Mouse (Mus musculus) liver, embryonic 11.5 days (tissue): ENCODE data around the gene Ccdc162. TPM values are rescaled to one million over a fixed set of nuclear protein-coding genes. Genes with fewer than 3 reads are reported as not detected.

ENCODE experiments used
- ATAC-seq: fragments of 200-750 bp; cut with Nextera tagmentation; replicated peaks from 2 replicates; pipeline ENCODE4 v1.8.0; 2017; ENCODE audit warnings: moderate number of reproducible peaks, mild to moderate bottlenecking, moderate TSS enrichment, moderate library complexity; ENCODE audit not compliant: low FRiP score
- DNase-seq: peaks from one replicate; pipeline ENCODE4 v3.0.0-alpha.2; 2017; ENCODE audit warnings: low spot score
- H3K27ac ChIP-seq: fragments of 300-500 bp; sonication (generic); 2 replicates; pipeline ENCODE4 v1.5.1; 2014; ENCODE audit warnings: mild to moderate bottlenecking, low read depth, low read length, control low read depth
- H3K27me3 ChIP-seq: fragments of 300-500 bp; sonication (generic); replicated peaks from 2 replicates; pipeline ENCODE4 v1.6.1; 2014; ENCODE audit warnings: low read length, mixed read lengths; ENCODE audit not compliant: control insufficient read depth, insufficient read depth
- H3K36me3 ChIP-seq: fragments of 300-500 bp; sonication (generic); 2 replicates; pipeline ENCODE4 v1.6.1; 2014; ENCODE audit warnings: mild to moderate bottlenecking, low read length, moderate library complexity, mixed read lengths; ENCODE audit not compliant: control insufficient read depth, insufficient read depth
- H3K4me1 ChIP-seq: fragments of 300-500 bp; sonication (generic); replicated peaks from 2 replicates; pipeline ENCODE4 v1.6.1; 2014; ENCODE audit warnings: low read length, mixed read lengths; ENCODE audit not compliant: control insufficient read depth, insufficient read depth
- H3K4me2 ChIP-seq: fragments of 300-500 bp; sonication (generic); 2 replicates; pipeline ENCODE4 v1.6.1; 2014; ENCODE audit warnings: mild to moderate bottlenecking, control low read depth, moderate library complexity
- H3K4me3 ChIP-seq: fragments of 300-500 bp; sonication (generic); 2 replicates; pipeline ENCODE4 v1.5.1; 2014; ENCODE audit warnings: low read depth, low read length, control low read depth
- H3K9ac ChIP-seq: fragments of 300-500 bp; sonication (generic); 2 replicates; pipeline ENCODE4 v1.6.1; 2014; ENCODE audit warnings: low read depth, low read length, control low read depth
- H3K9me3 ChIP-seq: fragments of 300-500 bp; sonication (generic); 2 replicates; pipeline ENCODE4 v1.6.1; 2016; ENCODE audit warnings: low read length, inconsistent platforms, mixed read lengths; ENCODE audit not compliant: control insufficient read depth
- WGBS: fragments of 180-500 bp; shearing (Covaris S2); extraction: QIAGEN DNeasy Blood & Tissue Kit; methylation state at CpG from one replicate; pipeline ENCODE4 v1.1.7; 2014; 5-methylcytosine and 5-hydroxymethylcytosine counted together
- polyA plus RNA-seq: library from polyadenylated mRNA; unstranded; fragments of >200 nt; fragmentation: Nextera tagmentation; extraction: Ambion mirVana; gene quantifications from 2 replicates; pipeline ENCODE4 v1.2.1, GENCODE M21; 2014

Gene Ccdc162
- polyA plus RNA-seq, 1 experiment from 2014 or later = 0.43 TPM

DNA sequence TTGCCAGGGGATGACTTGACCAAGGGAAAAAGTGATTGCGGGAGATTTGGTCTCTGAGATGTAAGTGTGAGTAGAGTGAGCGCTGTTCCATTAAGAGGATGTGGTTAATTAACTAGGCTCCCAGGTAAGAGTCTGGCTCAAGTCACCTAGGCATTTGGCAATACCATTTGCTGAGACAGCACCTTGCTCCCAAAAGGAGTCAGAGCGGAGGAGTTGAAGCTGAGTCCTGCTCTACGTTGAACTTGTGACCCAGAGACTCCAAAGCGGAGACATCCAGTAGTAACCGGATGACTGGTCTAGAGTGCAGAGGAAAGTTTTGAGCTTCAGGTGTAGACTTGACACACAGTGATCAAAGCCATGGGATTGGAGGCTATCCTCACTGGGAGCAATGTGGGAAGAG, 174.4 kb downstream of the Ccdc162 start:
- no peak overlapping the region for H3K27ac ChIP-seq
- H3K4me2 ChIP-seq = no peak overlapping the region
- no peak overlapping the region for H3K4me3 ChIP-seq
- H3K4me1 ChIP-seq = peaks cover 5% of the 10 kb centered on the region; the same call in 1 of the 2 replicates
- WGBS = 88% methylated on average over 6 of the region's 6 CpGs
- no peak overlapping the region for H3K9ac ChIP-seq
- no peaks in the 10 kb centered on the region for H3K36me3 ChIP-seq
- no peaks in the 10 kb centered on the region for H3K9me3 ChIP-seq
- H3K27me3 ChIP-seq = no peaks in the 10 kb centered on the region
- no peak for DNase-seq
- ATAC-seq = no peak

- Histone ChIP-seq H3K4me3 (no peak overlapping the region), H3K9ac (no peak overlapping the region), H3K9me3 (no peaks in the 10 kb centered on the region), H3K36me3 (peaks cover 3% of the 10 kb centered on the region; the same call in 1 of the 2 replicates), H3K4me1 (no peaks in the 10 kb centered on the region), H3K27me3 (no peaks in the 10 kb centered on the region), H3K4me2 (no peak overlapping the region), H3K27ac (no peak overlapping the region)
- ATAC-seq (no peak), DNase-seq (no peak)
- 92% methylated on average over 4 of the region's 4 CpGs for WGBS
Measured at GRCm38 (mm10) chr10:41538986-41539385, 177.4 kb downstream of the Ccdc162 start.

- no peak overlapping the region for H3K9ac ChIP-seq
- no peaks in the 10 kb centered on the region for H3K9me3 ChIP-seq
- peaks cover 3% of the 10 kb centered on the region for H3K36me3 ChIP-seq
- H3K4me1 ChIP-seq = no peaks in the 10 kb centered on the region
- no peak overlapping the region for H3K4me3 ChIP-seq
- DNase-seq = no peak
- no peak for ATAC-seq
- H3K4me2 ChIP-seq = no peak overlapping the region
- H3K27me3 ChIP-seq = no peaks in the 10 kb centered on the region
- no peak overlapping the region for H3K27ac ChIP-seq
- 86% methylated on average over 3 of the region's 3 CpGs for WGBS
Measured at GRCm38 (mm10) chr10:41537983-41538330, 178.5 kb downstream of the Ccdc162 start.

DNA sequence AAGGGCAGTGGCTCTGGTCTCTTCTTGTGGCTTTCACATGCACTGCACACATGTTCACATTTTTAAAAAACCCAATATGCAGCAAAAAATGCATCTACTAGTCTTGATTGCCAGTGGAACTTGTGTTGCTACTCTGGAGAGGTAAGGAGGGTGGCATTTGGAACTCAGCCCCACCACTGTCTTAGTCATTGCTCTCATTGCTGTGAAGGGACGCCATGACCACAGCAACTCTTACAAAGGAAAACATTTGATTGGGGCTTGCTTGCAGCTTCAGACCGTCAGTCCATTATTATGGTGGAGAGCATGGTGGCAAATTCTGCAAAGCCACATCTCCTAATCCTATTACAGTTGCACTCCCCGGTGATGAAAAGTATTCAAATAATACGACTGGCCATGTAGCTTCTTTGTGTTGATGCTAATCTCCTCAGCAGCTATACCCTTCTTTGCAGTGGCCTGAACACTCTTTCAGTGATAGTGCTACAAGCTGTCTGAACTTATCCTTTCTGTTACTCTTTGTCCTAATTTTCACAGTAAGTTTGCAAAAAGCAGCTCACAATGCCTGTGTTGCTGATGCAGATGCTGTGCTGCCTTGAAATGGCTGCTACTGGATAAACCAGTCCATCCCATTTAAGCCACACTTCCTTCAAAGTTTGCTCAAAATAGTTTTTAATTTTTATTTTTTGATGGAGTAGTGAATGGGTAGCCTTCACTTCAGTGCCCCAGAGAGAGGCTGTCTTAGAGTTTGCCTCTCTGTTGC, 179.0 kb downstream of the Ccdc162 start:
- H3K27me3 ChIP-seq = no peaks in the 10 kb centered on the region
- H3K4me2 ChIP-seq = no peak overlapping the region
- WGBS = 89% methylated on average over 4 of the region's 4 CpGs
- no peaks in the 10 kb centered on the region for H3K9me3 ChIP-seq
- H3K4me3 ChIP-seq = no peak overlapping the region
- H3K4me1 ChIP-seq = no peaks in the 10 kb centered on the region
- ATAC-seq (no peak), DNase-seq (no peak)
- H3K27ac ChIP-seq = no peak overlapping the region
- no peak overlapping the region for H3K9ac ChIP-seq
- peaks cover 6% of the 10 kb centered on the region for H3K36me3 ChIP-seq

GRCm38 (mm10) chr10:41536714-41537113, 179.7 kb downstream of the Ccdc162 start:
- H3K36me3 ChIP-seq = peaks cover 8% of the 10 kb centered on the region
- no peak overlapping the region for H3K4me2 ChIP-seq
- no peak for ATAC-seq
- no peaks in the 10 kb centered on the region for H3K27me3 ChIP-seq
- no peaks in the 10 kb centered on the region for H3K9me3 ChIP-seq
- H3K27ac ChIP-seq = no peak overlapping the region
- WGBS = 82% methylated on average over 1 of the region's 1 CpGs
- H3K4me3 ChIP-seq = no peak overlapping the region
- DNase-seq = no peak
- H3K9ac ChIP-seq = no peak overlapping the region
- H3K4me1 ChIP-seq = no peaks in the 10 kb centered on the region

DNA sequence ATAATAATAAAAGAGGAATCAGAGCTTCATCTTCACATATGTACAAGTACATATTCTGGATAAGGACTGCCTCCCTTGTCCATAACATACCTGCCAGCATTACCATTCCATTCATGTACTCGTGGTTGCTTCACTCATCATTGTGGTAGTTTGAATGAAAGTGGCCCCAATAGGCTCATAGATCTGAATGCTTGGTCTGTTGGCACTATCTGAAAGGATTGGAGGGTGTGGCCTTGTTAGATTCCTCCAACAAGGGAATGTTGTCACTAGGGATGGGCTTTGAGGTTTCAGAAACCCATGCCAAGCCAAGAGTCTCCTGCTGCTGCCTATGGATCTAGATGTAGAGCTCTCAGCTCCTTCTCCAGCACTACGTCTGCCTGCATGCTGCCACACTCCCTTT, 180.4 kb downstream of the Ccdc162 start:
- no peak overlapping the region for H3K4me3 ChIP-seq
- H3K36me3 ChIP-seq = peaks cover 11% of the 10 kb centered on the region
- no peaks in the 10 kb centered on the region for H3K9me3 ChIP-seq
- DNase-seq (no peak), ATAC-seq (no peak)
- H3K27me3 ChIP-seq = no peaks in the 10 kb centered on the region
- no peaks in the 10 kb centered on the region for H3K4me1 ChIP-seq
- H3K4me2 ChIP-seq = no peak overlapping the region
- no peak overlapping the region for H3K9ac ChIP-seq
- WGBS = 85% methylated on average over 2 of the region's 2 CpGs
- H3K27ac ChIP-seq = no peak overlapping the region

DNA sequence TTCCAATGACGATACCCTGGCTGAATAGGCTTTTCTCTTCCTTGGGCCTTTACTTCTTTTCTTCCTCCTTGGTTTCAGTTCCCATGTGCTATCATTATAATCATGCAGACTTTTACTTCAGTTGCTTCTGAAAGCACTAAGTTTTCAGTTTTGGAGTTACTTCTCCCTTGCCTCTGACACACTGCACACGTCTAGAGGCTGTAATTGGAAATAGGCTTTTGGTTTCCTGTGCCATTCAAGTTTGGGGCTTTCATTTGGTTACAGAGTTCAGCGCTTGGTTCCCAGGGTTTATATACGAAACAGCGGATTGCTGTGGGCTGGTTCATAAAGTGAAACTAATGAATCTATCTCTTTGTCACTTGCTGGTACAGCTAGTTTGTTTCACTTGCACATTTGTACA, 186.5 kb downstream of the Ccdc162 start:
- Histone ChIP-seq H3K4me2 (no peak overlapping the region), H3K27me3 (no peaks in the 10 kb centered on the region), H3K27ac (no peak overlapping the region), H3K4me3 (no peak overlapping the region), H3K36me3 (peaks cover 24% of the 10 kb centered on the region), H3K9ac (no peak overlapping the region), H3K9me3 (no peaks in the 10 kb centered on the region), H3K4me1 (no peaks in the 10 kb centered on the region)
- 88% methylated on average over 5 of the region's 5 CpGs for WGBS
- DNase-seq (no peak), ATAC-seq (no peak)

DNA sequence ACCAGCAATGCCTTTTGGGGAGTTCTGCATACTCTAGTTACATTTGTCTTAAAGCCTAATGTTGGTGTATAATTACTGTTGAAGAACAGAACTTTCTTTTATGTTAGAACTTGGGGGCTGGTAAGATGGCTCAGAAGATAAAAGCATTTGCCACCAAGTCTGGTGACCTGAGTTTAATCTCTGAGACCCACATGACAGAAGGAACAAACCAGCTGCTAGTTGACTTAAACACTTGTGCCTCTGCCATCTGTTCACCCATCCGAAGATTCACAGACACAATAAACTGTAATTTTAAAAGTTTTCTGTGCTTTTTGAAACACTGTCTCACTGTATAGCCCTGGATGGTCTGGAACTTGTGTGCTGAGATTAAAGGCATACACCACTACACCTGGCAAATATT, 190.7 kb downstream of the Ccdc162 start:
- H3K27ac ChIP-seq = no peak overlapping the region
- no peak overlapping the region for H3K4me3 ChIP-seq
- DNase-seq (no peak), ATAC-seq (no peak)
- H3K9ac ChIP-seq = no peak overlapping the region
- peaks cover 15% of the 10 kb centered on the region; the same call in 1 of the 2 replicates for H3K36me3 ChIP-seq
- H3K4me2 ChIP-seq = no peak overlapping the region
- 79% methylated on average over 1 of the region's 1 CpGs for WGBS
- peaks cover 9% of the 10 kb centered on the region; the same call in 1 of the 2 replicates for H3K4me1 ChIP-seq
- no peaks in the 10 kb centered on the region for H3K27me3 ChIP-seq
- H3K9me3 ChIP-seq = no peaks in the 10 kb centered on the region

- 72% methylated on average over 3 of the region's 3 CpGs for WGBS
- Histone ChIP-seq H3K9ac (no peak overlapping the region), H3K4me2 (no peak overlapping the region), H3K4me1 (peaks cover 11% of the 10 kb centered on the region; the same call in 1 of the 2 replicates), H3K27ac (no peak overlapping the region), H3K27me3 (no peaks in the 10 kb centered on the region), H3K4me3 (no peak overlapping the region), H3K36me3 (peaks cover 6% of the 10 kb centered on the region; the same call in 1 of the 2 replicates), H3K9me3 (no peaks in the 10 kb centered on the region)
- no peak for ATAC-seq
- DNase-seq = no peak
Measured at GRCm38 (mm10) chr10:41523386-41523785, 193.0 kb downstream of the Ccdc162 start.
